Mouse (Mus musculus): Measurements from ENCODE around the gene Relt. TPM values are rescaled to one million over a fixed set of nuclear protein-coding genes. Genes with fewer than 3 reads are reported as not detected.
A peak's percentile ranks its signal among the peaks of the same experiment; 100 is the strongest.

The Relt gene
- polyA plus RNA-seq, 1 experiment from 2014 or later: 4.8 TPM

DNA sequence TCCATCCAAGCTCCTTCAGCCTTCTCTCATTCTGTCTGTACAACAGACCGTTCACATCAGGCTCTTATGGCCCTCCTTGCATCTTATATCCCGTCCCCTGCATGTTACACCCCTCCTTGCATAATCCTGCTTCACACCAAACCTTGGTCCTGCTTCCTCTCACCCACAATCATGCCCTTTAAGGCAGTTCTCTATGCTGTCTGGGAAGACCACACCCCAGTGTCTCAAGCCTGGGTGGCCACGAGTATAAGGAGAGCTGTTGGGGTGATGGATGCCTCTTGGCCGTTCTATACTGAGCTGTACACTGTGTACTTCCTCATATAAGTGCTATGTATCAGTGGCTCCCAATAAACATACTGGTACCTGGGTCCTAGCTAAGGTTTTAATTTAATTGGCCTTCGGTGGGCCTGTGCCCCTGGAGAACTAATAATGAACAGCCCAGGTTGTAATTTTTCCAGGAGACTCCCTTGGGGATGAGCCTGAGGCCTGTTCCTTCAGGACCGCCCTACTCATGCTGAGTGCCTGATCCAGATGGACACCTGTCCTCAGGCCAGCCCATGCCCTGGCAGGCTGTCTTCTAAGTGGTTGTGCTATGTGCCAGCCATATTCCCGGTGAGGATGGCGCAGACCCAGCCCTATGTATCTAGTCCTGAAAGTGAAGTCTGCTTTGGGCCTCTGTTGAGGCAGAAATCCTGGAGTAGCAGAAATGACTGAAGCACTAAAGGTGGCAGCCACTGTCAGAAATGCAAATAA, 6.8 kb upstream of the Relt start:
- Histone ChIP-seq H3K4me3 (no peak overlapping the region), H3K36me3 (replicated peaks) (peaks cover 44% of the 10 kb centered on the region), H3K27me3 (replicated peaks; ENCODE audit: low read depth, poor library complexity, severe bottlenecking) (no peaks in the 10 kb centered on the region), H3K27ac (replicated peaks) (no peak overlapping the region), H3K9me3 (no peaks in the 10 kb centered on the region), H3K4me1 (peaks cover 10% of the 10 kb centered on the region)
- WGBS: 90% methylated on average over 8 of the region's 8 CpGs
- DNase-seq (ENCODE audit: low spot score): no peak

DNA sequence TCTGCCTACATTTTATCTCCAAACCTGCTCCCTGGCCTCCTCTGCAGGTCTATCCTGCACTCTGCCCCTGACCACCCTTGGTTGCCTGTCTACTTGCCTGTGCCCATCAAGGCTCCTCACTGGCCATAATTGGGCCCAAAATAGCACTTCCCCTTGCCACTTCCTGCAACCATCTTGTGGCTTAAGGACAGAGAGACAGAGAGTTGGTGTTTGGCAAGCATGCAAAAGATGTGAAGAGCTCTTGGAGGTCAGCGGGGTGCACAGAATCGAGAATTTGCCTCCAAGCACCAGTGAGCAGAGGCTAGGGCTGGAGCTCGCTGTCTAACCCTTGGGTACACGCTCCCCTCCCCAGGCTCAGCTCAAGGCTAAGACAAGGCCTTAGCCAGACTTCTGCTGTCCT, 5.3 kb upstream of the Relt start:
- peaks cover 10% of the 10 kb centered on the region for H3K4me1 ChIP-seq
- DNase-seq (ENCODE audit: low spot score): no peak
- 0 out of 2 replicates have a peak overlapping the region, but pooled peaks have one; percentile 14 for H3K27ac ChIP-seq (replicated peaks)
- no peaks in the 10 kb centered on the region for H3K27me3 ChIP-seq (replicated peaks; ENCODE audit: low read depth, poor library complexity, severe bottlenecking)
- no peaks in the 10 kb centered on the region for H3K9me3 ChIP-seq
- no peak overlapping the region for H3K4me3 ChIP-seq
- H3K36me3 ChIP-seq (replicated peaks): peaks cover 29% of the 10 kb centered on the region
- 73% methylated on average over 4 of the region's 4 CpGs for whole genome bisulfite sequencing

DNA sequence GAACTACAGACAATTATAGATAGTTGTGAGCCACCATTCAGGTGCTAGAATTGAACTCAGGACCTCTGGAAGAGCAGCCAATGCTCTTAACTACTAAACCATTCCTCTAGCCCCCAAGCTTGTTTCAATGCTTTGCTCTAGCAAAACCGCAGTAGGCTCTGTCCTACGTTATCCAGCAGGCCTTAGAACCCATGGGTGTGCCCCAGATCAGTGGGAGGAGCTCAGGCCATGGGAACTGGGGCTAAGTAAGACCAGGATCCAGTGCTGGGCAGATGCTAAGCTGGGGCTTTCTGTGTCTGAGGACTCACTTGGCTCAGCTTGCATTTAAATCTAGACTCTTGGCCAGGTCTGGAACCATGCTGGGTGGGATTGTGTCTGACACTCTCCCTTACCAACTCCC, 4.3 kb upstream of the Relt start:
- Histone ChIP-seq H3K9me3 (no peaks in the 10 kb centered on the region), H3K4me3 (no peak overlapping the region), H3K4me1 (peaks cover 13% of the 10 kb centered on the region), H3K27ac (replicated peaks) (no peak overlapping the region), H3K27me3 (replicated peaks; ENCODE audit: low read depth, poor library complexity, severe bottlenecking) (no peaks in the 10 kb centered on the region), H3K36me3 (replicated peaks) (peaks cover 19% of the 10 kb centered on the region)
- no peak for DNase-seq (ENCODE audit: low spot score)
- 57% methylated on average over 2 of the region's 2 CpGs for WGBS

DNA sequence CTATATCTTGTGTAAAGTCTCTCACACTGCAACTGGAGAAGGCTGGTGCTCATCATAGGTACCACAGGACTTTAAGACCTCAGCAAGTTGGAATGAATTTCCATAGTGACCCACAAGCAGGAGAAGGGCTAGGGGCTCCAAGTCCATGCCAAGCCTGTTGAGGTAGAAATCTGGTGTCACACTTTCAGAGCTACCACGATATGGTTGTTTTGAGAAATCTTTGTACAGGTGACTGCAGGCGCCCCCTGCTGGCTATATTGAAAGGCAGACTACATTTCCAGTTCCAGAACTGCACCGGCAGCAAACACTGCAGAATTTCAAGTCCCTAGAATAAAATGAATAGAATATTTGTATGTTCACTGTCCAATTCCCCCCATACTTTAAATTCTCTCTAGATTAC, 3.4 kb upstream of the Relt start:
- DNase-seq (ENCODE audit: low spot score): peak; percentile 74
- 20% methylated on average over 3 of the region's 3 CpGs for WGBS
- no peaks in the 10 kb centered on the region; the same call in 1 of the 2 replicates for H3K27me3 ChIP-seq (replicated peaks; ENCODE audit: low read depth, poor library complexity, severe bottlenecking)
- no peak overlapping the region for H3K4me3 ChIP-seq
- peaks cover 22% of the 10 kb centered on the region for H3K4me1 ChIP-seq
- H3K9me3 ChIP-seq: no peaks in the 10 kb centered on the region
- H3K27ac ChIP-seq (replicated peaks): no peak overlapping the region
- peaks cover 10% of the 10 kb centered on the region for H3K36me3 ChIP-seq (replicated peaks)

DNA sequence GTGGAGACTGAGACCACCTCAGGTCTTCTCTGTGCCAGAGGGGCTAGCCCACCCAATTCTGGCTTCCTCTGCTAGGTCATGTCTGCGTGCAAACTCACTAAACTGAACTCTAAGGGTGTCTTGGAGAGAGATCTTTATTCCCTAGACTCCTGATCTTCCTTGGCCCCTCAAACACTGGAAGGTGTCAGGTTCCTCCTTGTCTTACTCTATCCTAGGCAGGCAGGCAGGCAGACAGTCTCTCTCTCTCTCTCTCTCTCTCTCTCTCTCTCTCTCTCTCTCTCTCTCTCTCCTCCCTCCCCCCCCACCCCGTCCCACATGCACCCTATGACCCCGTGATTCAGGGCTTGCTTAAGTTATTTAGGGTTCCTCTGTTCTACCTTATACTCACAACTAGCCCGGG, 893 bp downstream of the Relt start:
- H3K36me3 ChIP-seq (replicated peaks): no peaks in the 10 kb centered on the region
- peak overlapping the region; percentile 88 for H3K27ac ChIP-seq (replicated peaks)
- no peaks in the 10 kb centered on the region; the same call in 1 of the 2 replicates for H3K27me3 ChIP-seq (replicated peaks; ENCODE audit: low read depth, poor library complexity, severe bottlenecking)
- peaks cover 51% of the 10 kb centered on the region for H3K4me1 ChIP-seq
- 3% methylated on average over 4 of the region's 4 CpGs for WGBS
- H3K9me3 ChIP-seq: no peaks in the 10 kb centered on the region
- H3K4me3 ChIP-seq: peak overlapping the region; percentile 88
- DNase-seq (ENCODE audit: low spot score): no peak

DNA sequence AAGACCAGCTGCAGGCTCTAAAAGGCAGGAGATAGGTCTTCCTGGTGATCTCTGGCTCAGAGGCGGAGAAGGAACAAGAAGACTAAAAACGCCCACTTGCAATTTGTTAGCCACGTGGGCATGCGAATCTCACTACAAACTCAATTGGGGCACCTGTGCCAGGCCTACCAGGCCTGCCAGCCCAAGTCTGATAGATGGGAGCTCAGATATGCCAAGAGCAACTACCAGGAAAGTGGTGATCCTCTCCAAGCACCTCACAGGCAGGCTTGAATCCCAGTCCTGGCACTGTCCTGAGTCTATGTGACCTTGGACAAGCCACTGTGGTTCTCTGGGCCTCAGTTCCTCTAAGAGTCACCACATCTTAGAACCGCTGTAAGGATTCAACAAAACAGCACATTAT, 2.0 kb downstream of the Relt start:
- 92% methylated on average over 5 of the region's 5 CpGs for WGBS

DNA sequence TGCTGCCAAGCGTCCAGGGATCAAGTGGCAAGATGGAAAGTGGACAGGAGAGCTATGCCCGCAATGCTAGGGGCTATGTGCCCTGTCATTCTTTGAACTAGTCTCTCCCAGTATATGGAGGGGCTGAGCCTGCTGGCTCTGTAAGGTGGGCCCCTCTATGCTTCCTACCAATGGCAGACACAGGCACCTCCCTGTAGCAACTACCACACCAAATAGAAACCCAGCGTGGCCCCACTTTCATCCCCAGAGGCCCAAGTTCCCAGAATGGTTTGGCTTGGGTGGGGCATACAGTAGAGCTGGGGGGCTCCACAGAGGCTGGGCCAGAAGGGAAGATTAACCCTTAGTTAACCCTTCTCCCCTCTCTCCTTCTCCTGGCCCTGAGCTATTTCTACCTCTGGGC, 2.8 kb downstream of the Relt start:
- 76% methylated on average over 3 of the region's 3 CpGs for WGBS
- no peaks in the 10 kb centered on the region; the same call in 1 of the 2 replicates for H3K27me3 ChIP-seq (replicated peaks; ENCODE audit: low read depth, poor library complexity, severe bottlenecking)
- H3K36me3 ChIP-seq (replicated peaks): no peaks in the 10 kb centered on the region
- no peak overlapping the region for H3K4me3 ChIP-seq
- H3K4me1 ChIP-seq: peaks cover 68% of the 10 kb centered on the region
- no peak overlapping the region; the same call in 1 of the 2 replicates for H3K27ac ChIP-seq (replicated peaks)
- no peaks in the 10 kb centered on the region for H3K9me3 ChIP-seq
- DNase-seq (ENCODE audit: low spot score): no peak

More for the DNA sequence above, 2.0 kb downstream of the Relt start:
- Histone ChIP-seq H3K9me3 (no peaks in the 10 kb centered on the region), H3K27me3 (replicated peaks; ENCODE audit: low read depth, poor library complexity, severe bottlenecking) (no peaks in the 10 kb centered on the region; the same call in 1 of the 2 replicates), H3K36me3 (replicated peaks) (no peaks in the 10 kb centered on the region), H3K4me1 (peaks cover 60% of the 10 kb centered on the region), H3K27ac (replicated peaks) (no peak overlapping the region), H3K4me3 (no peak overlapping the region)
- DNase-seq (ENCODE audit: low spot score): no peak

DNA sequence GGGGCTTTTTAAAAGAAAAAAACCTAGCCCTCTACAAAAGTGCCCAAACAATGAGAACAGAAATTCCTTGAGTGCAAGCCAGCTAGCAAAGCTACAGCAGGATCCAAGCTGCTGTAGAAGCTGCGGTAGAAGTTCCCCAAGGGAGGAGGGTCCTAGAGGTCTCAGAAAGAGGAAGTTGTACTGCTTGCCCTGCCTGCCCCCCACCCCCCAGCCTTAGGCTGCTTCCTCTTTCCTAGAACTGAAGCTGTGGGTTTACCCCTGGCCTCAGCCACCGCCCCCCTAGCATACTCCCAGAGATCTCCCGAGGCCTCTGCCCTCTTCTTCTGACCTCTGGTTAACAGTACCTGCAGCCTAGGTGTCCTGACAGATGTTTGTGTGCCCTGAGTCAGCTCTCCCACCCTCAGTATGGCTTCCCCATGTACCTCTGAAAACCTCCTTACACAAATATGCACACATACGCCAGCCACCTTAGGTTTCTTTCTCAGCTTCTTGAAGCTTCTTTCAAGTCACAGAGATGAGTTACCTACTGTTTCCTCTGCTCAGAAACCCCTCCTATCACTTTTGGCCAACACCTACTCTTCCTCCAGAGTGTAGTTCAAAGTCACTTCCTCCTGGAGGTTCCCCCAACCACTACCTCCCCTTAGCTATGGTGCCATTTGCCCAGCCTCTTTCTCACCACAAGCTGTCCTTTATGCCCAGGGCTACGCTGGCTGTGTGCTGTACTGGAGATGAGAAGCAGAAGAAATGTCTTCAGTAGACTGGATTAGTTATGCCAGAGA, 7.3 kb downstream of the Relt start:
- H3K4me1 ChIP-seq: peaks cover 93% of the 10 kb centered on the region
- no peaks in the 10 kb centered on the region for H3K27me3 ChIP-seq (replicated peaks; ENCODE audit: low read depth, poor library complexity, severe bottlenecking)
- 0 out of 2 replicates have a peak overlapping the region, but pooled peaks have one; percentile 4 for H3K4me3 ChIP-seq
- H3K9me3 ChIP-seq: no peaks in the 10 kb centered on the region
- H3K36me3 ChIP-seq (replicated peaks): no peaks in the 10 kb centered on the region
- DNase-seq (ENCODE audit: low spot score): no peak
- H3K27ac ChIP-seq (replicated peaks): no peak overlapping the region; the same call in 1 of the 2 replicates
- WGBS: 61% methylated on average over 5 of the region's 5 CpGs

DNA sequence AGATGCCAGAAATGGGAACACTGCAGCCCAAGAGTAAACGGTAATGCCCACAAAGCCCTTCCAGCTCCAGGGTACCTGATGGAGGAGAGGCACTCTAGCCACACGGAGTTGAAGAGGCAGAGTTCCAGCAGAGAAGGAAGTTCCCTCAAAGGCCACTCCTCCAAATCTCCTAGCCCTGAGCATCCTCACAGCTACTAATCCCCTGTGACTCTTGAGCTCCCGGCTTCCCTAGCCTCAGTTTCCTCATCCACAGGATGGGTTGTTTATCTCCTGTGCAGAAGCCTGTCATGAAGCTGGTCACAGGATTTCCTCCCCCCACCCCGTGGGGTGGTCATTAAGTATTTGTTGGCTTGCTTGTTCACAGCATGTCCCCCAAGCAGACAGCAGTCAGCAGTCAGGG, 7.9 kb downstream of the Relt start:
- H3K36me3 ChIP-seq (replicated peaks): no peaks in the 10 kb centered on the region
- peaks cover 87% of the 10 kb centered on the region for H3K4me1 ChIP-seq
- no peaks in the 10 kb centered on the region for H3K27me3 ChIP-seq (replicated peaks; ENCODE audit: low read depth, poor library complexity, severe bottlenecking)
- 54% methylated on average over 4 of the region's 4 CpGs for WGBS
- no peak for DNase-seq (ENCODE audit: low spot score)
- 0 out of 2 replicates have a peak overlapping the region, but pooled peaks have one; percentile 4 for H3K4me3 ChIP-seq
- no peaks in the 10 kb centered on the region for H3K9me3 ChIP-seq
- H3K27ac ChIP-seq (replicated peaks): no peak overlapping the region; the same call in 1 of the 2 replicates

DNA sequence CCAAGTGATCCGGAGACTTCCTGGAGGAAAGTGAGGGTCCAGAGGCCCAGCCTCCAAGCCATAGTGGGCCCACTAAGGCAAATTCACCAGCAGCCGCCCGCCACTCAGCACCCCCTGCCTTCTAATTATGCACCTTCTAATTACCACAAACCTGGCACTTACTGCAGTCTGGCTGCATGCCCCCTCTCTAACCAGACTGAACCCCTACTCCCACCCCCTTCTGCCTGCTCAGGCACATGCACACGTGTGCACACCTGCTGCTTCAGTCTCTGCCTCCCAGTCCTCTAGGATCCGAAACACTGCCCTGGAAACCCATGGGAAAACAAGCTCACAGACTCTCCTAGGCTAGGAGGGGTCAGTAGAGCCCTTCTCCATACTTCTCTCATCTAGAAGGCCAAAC, 8.4 kb downstream of the Relt start:
- Histone ChIP-seq H3K27me3 (replicated peaks; ENCODE audit: low read depth, poor library complexity, severe bottlenecking) (no peaks in the 10 kb centered on the region), H3K4me1 (peaks cover 83% of the 10 kb centered on the region), H3K4me3 (no peak overlapping the region), H3K36me3 (replicated peaks) (peaks cover 4% of the 10 kb centered on the region), H3K27ac (replicated peaks) (peak overlapping the region; percentile 57; the same call in 1 of the 2 replicates), H3K9me3 (no peaks in the 10 kb centered on the region)
- 71% methylated on average over 5 of the region's 5 CpGs for WGBS
- no peak for DNase-seq (ENCODE audit: low spot score)

DNA sequence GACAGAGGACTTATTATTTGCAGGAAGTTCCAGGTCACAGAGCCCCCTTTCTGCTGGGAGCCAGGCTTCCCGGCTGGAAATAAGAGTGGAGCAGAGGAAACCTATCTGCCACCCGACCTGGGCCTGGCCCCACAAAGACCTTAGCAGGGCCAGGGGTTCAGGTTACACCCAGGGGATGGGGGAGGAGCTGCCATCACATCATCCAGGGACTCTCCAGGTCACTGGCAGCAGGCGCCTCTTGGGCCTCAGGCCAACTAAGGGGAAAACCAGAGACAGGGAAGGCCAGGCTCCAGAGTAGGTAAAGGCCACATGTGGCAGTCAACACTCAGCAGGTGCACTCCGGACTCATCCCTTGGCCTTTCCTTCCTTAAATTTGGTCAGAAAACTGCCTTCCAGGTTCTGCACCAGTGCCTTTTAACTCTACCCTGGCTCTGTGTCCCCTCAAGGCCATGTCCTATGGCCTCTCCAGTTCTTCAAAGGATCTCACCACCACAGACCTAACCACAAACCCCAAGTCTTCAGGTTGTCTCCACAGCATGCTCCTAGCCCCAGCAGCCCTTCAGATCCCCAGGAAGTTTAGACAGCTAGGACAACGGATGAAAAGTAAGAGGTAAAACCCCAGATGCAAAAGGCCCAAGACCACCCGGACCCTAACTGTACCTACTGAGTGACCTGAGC, 9.0 kb downstream of the Relt start:
- H3K4me1 ChIP-seq: peaks cover 78% of the 10 kb centered on the region
- no peaks in the 10 kb centered on the region for H3K27me3 ChIP-seq (replicated peaks; ENCODE audit: low read depth, poor library complexity, severe bottlenecking)
- H3K36me3 ChIP-seq (replicated peaks): peaks cover 6% of the 10 kb centered on the region
- peak; percentile 60 for DNase-seq (ENCODE audit: low spot score)
- 41% methylated on average over 6 of the region's 6 CpGs for WGBS
- H3K4me3 ChIP-seq: 0 out of 2 replicates have a peak overlapping the region, but pooled peaks have one; percentile 19
- H3K27ac ChIP-seq (replicated peaks): peak overlapping the region; percentile 57
- no peaks in the 10 kb centered on the region for H3K9me3 ChIP-seq

DNA sequence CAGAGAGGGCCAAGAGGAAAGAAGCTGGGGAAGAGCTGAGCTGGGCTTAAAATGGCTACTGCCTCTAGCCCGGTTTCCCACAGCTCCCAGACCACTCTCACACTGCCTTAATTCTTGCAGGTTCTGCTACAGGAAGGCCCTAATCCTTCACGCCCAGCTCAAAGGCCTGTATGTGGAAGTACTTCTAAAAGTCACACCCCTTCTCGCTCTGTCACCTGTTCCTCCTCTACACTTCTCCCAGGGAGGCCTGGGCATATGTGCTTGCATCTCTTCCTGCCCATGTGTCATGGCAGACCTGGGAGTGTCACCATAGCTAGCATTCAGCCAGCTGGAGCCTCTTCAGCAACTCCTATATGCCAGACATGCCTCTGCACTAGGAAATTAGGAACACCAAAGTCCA, 9.8 kb downstream of the Relt start:
- peak overlapping the region; percentile 57 for H3K27ac ChIP-seq (replicated peaks)
- H3K36me3 ChIP-seq (replicated peaks): peaks cover 9% of the 10 kb centered on the region
- 83% methylated on average over 3 of the region's 3 CpGs for WGBS
- H3K4me1 ChIP-seq: peaks cover 72% of the 10 kb centered on the region
- H3K27me3 ChIP-seq (replicated peaks; ENCODE audit: low read depth, poor library complexity, severe bottlenecking): no peaks in the 10 kb centered on the region
- no peak for DNase-seq (ENCODE audit: low spot score)
- H3K9me3 ChIP-seq: no peaks in the 10 kb centered on the region
- H3K4me3 ChIP-seq: no peak overlapping the region

Measured in embryonic facial prominence, embryonic 10.5 days (tissue).